Mouse (Mus musculus) gastrocnemius, postnatal 25 days (tissue): Measurements from ENCODE around the gene Zbtb20. TPM values are rescaled to one million over a fixed set of nuclear protein-coding genes. Genes with fewer than 3 reads are reported as not detected.

ENCODE experiments used
- DNase-seq: peaks from one replicate; pipeline ENCODE4 v3.0.0; 2022
- total RNA-seq, 2 experiments: library from RNA; stranded (reverse); gene quantifications; 1 replicate in 1 of 2; 2 replicates in 1 of 2; pipeline ENCODE4 v1.2.3; 2021

Gene Zbtb20
- total RNA-seq, 2 experiments from 2014 or later: 86.5 to 93.4 TPM

DNA sequence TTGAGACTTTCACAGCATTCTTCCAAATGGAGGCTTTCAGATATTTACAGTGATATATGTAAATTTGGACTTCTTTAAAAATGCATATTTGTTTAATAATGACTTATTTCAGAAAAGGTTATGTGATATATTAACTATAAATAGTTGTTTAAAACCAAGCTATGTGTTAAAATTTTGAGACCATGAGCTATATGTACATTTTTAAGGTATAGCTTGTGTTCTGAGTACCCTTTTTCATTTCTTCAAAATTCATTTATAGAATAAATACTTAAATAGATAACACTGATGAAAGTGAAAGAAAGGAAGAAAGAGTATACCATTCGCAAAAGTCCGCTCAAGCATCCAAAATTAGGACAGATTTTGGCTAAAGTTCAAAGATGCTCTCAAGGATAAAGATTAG is 607.1 kb downstream of the Zbtb20 start:
- no peak for DNase-seq

DNA sequence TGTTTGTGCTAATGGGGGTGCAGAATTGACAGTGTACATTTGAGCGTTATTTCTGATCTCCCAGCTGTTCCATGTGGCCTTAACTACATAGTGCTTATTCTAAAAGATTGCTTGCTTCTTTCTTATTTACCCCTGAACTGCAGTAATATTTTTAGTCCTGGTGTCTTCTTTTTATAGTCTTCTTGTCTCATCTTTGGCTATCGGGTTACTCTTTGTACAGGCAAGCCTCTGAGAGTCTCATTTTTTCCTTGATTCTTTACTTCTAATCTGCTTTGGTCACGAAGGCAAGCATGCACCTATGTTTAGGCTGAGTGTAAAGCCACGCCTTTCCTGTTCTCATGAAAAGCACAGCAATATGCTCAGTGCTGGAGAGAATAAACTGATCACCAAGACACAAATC is 608.7 kb downstream of the Zbtb20 start:
- DNase-seq: no peak

DNA sequence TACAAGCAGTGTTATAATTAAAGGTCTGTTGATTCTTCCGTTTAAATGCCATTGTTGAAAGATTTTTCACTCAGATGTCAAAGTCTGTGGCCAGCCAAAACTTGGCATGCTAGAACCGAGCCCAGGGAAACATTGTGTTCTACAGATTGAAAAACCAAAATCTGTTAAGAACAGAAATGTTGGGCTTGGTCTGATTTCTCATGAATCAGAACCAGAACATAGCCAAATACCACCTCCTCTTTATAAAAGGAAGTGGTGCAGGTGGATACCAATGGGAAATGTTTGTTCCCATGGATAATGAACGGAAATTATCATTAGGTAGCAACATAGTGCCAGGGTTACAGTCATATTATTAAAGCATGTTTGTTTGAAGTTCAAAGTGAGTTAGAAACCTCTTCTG is 613.7 kb downstream of the Zbtb20 start:
- no peak for DNase-seq

DNA sequence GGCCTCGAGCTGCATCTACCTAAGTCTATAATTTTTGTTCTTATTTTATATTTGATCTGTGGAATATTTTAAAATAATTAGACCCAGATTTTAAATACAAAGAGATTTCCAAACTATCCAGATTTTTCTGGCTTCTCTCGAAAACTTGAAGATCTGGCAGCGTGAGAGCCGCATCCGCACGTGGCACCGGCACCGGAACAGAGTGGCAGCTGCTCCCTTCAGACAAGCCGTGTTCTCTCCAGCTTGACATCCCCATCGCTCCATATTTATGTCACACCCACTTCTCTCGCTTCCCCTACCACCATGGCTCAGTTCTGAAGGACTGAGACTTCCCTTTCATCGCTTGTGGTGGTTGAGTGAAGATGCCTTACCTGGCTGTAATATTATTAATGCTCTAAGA is 614.3 kb downstream of the Zbtb20 start:
- DNase-seq: no peak

DNA sequence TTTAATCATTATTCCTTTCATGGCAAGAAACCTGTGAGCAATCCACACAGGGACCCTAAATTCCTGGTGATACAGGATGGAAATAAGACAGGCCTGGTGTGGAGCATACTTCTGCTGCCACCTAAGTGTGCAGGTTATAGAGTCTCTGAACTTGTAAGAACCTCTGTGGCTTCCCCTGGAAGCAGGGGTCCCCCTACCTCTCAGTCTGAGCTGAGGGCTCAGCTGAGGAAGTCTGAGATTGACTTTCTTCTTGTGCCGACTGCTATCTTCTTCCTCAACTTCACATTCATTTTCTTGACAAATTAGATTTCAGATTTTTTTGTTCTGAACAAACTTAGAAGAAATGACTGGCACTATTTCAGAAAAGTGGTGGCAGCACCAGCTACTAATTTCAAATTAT is 617.2 kb downstream of the Zbtb20 start:
- DNase-seq: no peak

DNA sequence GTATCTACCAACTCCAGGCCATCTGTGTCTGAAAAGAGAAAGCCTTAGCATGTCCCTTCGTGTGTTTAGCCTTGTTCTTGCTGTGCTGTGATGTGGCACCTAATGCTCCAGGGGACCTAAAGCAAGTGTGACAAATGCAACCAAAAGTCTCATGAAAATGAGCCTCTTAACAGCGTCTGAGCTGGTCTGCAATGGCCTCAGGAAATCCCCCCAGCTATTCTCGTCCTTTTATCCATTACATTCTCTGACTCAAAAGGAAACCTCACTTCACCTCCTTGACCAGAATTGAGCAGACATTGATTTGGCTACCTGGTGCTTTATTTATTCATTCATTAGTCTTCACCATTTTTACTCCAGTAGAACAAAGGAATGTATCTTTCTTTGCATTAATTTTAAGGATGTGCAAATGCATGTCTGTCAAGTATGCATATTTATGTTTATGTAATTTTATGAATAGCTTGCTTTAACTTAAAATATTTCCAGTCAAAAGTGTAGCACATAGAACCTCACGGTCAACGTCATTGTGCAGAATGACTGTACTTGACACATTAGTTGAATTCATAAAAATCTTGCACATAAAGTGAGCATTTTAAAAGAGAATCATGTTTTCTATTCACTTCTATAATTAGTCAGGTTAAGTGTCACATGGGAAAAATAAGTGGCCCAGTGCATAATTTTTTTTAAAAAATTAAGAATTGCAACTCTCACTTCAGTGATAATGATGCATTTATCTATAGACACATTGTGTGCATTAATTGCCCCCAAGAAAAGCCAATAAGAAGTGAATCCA is 618.1 kb downstream of the Zbtb20 start:
- DNase-seq: no peak

DNA sequence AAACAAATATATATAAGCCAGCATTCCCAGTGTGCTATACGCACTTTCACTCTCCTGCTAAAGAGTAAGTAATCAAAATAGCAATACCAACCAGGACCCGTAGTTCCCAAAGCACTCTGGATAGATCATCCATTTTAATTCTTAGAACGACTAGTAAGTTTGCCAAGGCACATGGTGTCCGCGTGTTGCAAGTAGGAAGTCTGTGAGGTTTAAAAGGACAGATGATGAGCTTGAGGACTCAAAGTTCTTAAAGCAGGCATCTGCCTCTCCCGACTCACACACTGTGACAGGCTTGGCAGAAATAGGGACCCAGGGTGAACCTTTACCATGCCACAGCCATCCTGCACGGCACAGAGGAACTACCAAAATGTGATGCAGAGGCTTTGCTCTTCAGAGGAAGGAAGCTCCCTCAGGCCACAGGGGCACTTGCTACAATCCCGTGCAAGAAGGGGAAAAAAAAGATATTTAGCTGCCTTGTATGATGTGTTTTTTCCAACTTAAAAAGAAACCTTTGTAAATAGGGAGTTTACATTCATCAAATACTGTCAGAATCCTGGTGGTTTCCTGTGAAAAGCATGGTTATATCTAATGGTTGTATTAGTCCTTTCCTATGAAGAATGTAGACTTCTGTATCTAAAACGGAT is 619.6 kb downstream of the Zbtb20 start:
- no peak for DNase-seq

DNA sequence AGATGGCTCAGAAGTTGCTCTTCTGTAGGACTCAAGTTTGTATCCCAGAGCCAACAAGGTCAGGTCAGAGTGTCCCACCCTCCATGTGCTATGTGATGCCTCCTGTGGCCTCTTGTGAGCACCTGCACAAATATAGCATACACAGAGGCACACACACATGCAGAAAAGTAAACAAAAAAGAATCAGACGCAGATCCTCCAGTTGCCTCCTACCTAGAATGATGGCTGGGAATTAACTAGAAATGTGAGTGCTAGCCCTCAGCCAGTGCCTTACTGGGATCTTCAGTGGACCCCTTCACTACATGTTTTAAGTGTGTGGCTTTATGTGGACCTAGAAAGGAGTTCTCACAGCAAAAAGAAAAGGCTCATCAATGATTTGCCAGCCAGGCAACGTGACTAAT is 621.4 kb downstream of the Zbtb20 start:
- DNase-seq: no peak

DNA sequence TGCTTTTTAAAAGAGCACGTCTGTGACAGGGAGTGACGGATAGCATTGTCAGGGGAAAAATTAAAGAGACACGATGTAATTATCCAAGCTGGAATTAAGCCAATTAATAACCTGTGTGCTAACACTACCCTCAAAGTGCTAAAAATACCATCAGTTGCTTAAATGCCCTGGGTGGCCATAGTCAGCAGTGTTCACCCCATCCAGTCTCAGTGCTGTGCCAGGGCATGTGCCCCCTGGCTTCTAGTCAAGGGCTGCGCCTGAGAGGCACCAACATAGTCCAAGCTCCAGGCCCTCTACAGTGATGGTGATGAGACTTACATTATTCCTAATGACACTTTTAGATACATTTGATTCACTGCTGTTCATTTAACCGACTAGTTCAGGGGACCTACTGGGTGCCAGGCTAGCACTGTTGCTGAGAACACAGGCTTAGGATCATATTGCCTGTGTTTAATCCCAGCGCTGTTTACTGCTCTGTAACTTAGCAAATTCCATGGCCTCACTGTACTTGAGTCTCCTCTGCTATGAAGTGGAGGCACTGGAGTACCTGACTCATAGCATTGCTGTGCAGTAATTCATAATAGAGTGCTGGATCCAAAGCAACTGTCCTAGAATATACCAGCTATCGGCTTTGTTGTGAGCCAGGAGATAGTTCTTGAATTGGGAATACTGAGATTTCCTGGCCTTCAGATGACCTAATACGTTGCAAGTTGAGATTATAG is 624.6 kb downstream of the Zbtb20 start:
- peak; percentile 67 for DNase-seq

DNA sequence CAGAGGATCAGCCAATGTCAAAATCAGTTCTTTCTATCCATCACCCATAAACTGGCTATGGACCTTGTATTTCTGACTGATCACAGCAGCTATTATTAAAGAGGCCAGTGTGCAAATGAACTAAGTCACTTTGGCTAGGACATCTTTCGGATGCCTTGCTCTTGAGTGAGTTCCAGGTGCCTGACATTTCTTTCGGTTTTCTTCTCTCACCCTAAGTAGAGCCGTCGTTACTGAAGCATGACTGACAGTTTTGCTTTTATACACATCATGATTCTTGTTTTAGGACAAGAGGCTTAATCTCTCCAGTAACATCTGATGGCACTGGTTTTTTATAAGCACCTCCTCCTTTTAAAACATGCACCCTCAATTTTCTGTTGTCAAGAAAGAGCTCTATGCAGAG is 625.6 kb downstream of the Zbtb20 start:
- no peak for DNase-seq

DNA sequence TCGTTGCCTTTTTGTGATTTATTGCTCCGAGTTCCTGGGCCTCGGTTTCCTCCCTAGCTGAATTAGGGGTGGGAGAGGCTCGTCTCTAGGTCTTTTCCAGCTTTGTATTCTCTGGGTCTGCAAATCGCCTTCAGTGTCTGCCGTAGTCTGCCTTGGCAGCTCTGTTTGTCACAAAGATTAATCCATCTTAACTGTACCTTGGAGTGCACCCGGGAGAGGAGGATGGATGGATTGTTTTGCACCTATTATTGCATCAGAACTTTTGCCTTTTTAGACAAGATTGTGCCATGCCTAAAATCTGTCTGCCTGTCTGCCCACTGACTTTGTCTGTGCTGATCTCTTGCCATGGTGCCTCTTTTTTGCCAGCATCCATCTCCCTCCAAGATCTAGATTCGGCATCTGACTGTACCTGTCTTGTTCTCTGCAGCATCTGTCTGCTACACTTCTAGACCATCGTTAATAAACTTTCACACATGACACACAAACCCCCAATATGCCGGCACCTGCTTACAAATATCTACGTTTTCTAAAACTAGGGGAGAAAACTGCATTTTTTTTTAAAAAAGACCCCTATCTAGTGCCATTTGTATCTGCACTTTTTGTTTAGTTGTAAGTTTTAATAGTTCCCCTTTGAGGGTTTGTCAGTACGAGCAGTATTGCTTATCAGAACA is 626.8 kb downstream of the Zbtb20 start:
- no peak for DNase-seq

DNA sequence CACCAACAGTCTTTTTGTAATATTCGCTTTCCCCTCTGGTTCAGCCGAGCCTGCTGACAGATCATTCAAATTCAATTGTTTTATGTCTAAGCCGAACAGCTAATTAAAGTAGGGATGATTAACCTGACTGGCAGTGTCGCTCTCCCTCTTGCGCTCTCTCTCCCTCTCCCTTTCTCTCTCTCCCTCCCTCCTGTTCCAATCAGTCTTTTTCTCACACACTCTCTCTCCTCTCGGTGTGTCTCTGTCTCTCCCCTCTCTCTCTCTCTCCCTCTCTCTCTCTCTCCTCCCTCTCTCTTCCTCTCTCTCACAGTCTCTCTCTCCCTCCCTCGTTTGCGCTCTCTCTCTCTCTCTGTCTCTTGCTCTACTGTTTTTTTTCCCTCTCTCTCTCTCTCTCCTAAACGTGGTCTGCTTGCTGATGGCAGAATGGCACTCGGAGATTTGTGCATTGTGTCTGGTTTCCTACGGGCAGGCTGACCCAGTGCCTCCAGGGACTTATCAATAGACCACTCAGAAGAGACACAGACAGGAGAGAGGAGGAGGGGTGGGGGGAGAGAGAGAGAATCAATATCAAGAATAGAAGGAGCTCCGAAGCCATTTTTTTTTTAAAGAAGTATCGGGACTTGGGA is 627.4 kb downstream of the Zbtb20 start:
- DNase-seq: no peak

DNA sequence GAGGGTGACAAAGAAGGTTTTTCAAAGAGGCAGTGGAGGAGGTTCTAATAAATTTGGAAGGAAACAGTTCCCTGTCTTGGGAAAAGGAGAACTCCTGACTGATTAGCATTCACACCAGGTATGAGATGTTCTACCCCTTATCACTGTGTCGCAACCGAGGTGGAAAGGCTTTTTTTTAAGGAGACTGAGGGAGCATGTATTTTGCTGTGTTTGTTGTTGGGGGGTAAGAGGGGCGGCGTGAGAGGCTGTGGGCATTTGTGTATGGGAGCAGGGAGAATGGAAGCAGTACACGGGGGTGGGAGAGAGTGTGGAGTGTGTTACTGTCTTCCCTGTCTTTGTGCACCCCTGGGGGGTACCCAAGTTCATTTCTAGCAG is 627.9 kb downstream of the Zbtb20 start:
- no peak for DNase-seq

DNA sequence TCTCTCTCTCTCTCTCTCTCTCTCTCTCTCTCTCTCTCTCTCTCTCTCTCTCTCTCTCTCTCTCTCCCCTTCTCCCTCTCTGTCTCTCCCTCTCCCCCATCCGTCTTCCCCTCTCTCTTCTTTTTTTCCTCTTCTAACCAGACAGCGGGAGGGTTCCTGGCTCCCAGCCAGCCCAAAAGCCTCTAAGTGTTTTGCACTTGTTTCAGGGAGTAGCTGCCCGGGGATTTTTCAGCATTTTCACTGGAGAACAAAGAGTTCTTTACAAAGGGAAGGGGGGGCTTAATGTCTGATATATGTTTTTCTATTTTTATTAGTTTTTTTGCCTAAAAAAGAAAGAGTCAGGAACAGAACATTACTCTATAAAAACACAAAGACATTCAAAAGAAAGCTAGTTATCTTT is 628.5 kb downstream of the Zbtb20 start:
- DNase-seq: peak; percentile 66

DNA sequence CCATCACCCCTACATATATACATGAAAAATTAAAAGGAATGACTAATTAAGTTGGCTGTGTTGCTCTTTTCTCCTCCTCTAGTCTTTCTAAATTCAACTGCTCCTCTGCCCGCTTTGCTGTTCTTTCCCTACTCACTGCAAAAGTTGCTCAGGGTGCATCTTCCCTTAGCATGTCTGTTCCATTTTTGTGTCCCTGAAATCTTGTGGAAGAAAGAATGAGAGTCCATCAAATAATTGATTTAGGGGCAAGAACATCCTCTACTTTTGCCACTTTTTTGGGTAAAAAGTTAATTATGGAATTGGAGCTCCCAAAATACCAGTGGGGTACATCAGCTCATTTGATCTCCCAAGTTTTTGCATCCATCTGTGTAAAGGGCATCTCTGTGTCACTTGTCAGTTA is 628.9 kb downstream of the Zbtb20 start:
- no peak for DNase-seq

DNA sequence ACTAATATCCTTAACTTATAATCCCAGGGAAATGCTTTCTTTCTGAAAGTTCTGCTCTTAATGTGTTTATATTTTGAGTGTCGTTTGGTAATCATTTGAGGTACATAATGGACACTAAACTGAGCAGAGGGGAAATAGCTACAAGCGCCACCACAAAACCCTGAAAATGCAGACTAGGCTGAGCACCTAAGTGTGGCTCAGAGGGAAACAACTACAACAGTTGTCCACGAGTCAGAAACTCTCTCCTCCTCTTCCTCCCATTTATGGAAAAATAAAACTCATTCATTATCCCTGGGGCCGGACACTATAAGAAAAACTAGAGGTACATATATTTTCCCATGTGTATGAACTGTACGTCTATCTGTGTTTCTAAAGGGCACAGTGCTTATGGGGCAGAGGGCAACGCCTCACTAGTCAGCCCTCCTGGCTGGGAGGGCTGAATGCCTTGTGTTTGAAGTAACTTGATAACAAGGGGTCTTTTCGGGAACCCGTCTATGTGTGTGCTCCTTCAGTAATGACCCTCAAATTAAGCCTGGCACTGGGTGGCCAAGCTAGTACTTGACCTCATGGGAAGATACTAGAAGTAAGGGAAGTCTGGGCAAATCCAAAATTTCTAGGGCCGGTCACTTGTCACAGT is 629.8 kb downstream of the Zbtb20 start:
- DNase-seq: no peak

DNA sequence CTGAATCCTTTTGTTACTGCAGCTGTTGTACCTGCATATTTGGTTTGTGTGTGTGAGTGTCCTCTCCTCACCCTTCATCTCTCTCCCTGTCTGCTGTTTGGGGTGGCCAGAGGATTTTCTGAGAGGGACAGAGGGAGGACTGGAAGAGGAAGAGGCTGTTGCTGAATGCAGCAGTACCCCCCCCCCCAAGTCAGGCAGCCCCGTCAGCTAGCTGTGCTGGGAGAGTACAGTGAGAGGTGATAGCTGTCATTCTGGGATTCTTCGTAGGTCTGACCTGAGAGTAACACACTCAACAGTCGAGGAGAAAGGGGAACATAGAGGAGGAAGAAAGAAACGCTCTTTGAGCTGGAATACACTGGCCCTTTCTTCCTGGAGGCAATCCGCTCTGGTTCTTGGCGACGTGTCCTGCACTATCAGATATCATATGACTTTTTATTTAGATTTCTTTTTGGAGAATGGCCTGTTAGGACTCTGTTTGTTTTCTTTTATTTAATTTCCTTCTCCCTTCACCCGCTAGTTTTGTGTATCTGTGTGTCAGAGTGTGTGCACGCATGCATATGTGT is 630.6 kb downstream of the Zbtb20 start:
- no peak for DNase-seq

DNA sequence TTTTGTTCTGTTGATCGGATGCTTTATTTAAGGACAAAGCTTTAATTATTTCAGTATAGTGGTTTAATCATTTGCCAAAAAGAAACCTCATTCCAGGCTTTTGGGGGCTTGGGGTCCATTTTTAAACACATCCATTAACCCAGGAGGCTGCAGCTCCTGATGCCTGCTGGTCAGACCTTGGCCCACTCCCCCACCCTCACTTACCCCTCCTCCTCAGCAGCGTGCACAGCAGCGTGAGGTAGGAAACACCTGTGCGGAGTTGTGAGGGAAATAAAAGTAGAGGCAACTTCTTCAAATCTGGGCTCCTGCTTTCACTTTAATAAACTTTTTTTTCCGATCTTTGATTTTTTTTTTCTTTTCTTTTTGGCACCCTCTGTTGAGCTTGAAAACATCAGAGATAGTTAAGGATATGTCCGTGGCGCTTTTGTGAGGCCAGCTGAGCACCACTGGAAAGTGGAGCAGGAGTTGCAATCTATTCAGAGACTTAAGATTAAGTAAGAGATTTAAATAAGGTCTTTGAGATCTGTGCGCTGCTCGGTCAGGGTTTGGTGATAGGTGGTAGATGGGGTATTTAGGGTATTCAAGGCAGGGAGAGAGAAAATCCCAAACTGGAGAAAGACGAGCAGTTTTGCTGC is 631.2 kb downstream of the Zbtb20 start:
- no peak for DNase-seq

DNA sequence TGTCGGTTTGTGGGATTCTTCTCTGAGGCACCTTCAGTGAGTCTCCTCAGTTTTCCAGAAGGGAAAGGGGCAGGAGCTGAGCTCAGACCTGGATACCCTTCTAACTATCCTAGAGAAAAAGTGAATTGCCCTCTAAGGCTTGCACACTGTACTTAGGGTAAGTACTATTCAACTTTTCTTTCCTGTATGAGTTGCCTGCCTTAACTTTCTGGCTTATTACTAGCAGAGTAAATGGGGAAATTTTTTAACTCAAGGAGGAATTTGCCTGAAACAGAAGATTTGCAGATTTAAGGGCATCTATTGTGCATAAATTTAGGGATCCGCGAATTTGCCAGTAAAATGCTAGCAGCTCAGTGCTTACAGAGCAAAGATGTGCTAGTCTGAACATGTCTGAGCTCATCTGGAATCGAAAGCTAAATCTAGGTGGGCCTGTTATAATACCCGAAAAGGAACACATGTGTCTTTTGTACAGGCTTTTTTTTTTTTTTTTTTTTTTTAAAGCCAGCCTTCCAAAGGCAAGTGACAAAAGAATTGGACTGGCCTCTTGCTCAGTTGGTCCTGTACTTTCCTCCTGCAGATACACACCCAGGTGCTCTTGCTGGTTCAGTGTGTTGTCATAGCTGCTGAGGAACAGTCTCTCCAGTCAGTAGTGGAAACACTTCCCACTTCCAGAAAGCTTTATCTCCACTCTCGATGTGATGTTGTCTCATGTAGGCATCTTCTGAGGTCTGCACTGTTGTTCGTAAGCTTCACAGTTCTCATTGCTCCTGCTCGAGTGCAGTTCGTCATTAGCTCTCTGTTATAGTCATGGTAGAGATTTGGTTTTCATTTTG is 632.7 kb downstream of the Zbtb20 start:
- no peak for DNase-seq

DNA sequence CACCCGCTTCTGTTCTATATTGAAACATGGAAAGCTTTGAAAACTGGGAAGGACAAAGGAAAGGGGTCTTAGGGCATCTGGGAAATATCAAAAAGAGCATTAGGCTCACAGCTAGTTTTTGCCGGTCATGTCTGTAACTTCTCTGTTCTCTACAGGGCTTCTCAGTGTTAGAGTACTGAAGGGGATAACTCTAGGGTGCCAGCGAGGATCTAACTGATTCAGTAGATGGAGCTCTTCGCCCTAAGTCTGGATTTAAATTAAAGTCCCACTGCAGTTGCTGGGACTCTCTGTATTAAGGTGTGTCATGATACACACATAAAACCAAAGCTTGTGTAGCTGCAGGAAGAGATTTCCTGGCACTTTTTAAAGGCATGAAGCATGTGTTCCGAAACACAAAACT is 634.8 kb downstream of the Zbtb20 start:
- no peak for DNase-seq
